Mouse (Mus musculus) liver, embryonic 12.5 days (tissue): ENCODE results near the gene Dtnb. TPM values are rescaled to one million over a fixed set of nuclear protein-coding genes. Genes with fewer than 3 reads are reported as not detected.

Source experiments
- ATAC-seq: fragments of 200-750 bp; cut with Nextera tagmentation; 2 replicates; pipeline ENCODE4 v1.8.0; 2017; ENCODE audit warnings: moderate number of reproducible peaks, mild to moderate bottlenecking, moderate library complexity
- H3K27ac ChIP-seq: fragments of 300-500 bp; sonication (generic); 2 replicates; pipeline ENCODE4 v1.5.1; 2016; ENCODE audit warnings: mild to moderate bottlenecking
- H3K27me3 ChIP-seq: fragments of 300-500 bp; sonication (generic); replicated peaks from 2 replicates; pipeline ENCODE4 v1.6.1; 2016; ENCODE audit warnings: mild to moderate bottlenecking, moderate library complexity
- H3K36me3 ChIP-seq: fragments of 300-500 bp; sonication (generic); 2 replicates; pipeline ENCODE4 v1.6.1; 2016; ENCODE audit warnings: mild to moderate bottlenecking, moderate library complexity
- H3K4me1 ChIP-seq: fragments of 300-500 bp; sonication (generic); 2 replicates; pipeline ENCODE4 v1.6.1; 2016
- H3K4me2 ChIP-seq: fragments of 300-500 bp; sonication (generic); 2 replicates; pipeline ENCODE4 v1.6.1; 2016; ENCODE audit warnings: mild to moderate bottlenecking, moderate library complexity
- H3K4me3 ChIP-seq: fragments of 300-500 bp; sonication (generic); 2 replicates; pipeline ENCODE4 v1.5.1; 2016; ENCODE audit warnings: mild to moderate bottlenecking, moderate library complexity
- H3K9ac ChIP-seq: fragments of 300-500 bp; sonication (generic); 2 replicates; pipeline ENCODE4 v1.6.1; 2016; ENCODE audit warnings: mild to moderate bottlenecking, moderate library complexity
- H3K9me3 ChIP-seq: fragments of 300-500 bp; sonication (generic); replicated peaks from 2 replicates; pipeline ENCODE4 v1.6.1; 2016; ENCODE audit warnings: mild to moderate bottlenecking, moderate library complexity
- WGBS: fragments of 180-500 bp; shearing (Covaris S2); methylation state at CpG from one replicate; pipeline ENCODE4 v1.1.7; 2016; ENCODE audit not compliant: insufficient replicate concordance; 5-methylcytosine and 5-hydroxymethylcytosine counted together
- polyA plus RNA-seq: library from polyadenylated mRNA; unstranded; fragments of >200 nt; fragmentation: Nextera tagmentation; extraction: Ambion mirVana; gene quantifications from 2 replicates; pipeline ENCODE4 v1.2.1, GENCODE M21; 2016

Dtnb gene
- polyA plus RNA-seq, 1 experiment from 2014 or later: 22.6 TPM

DNA sequence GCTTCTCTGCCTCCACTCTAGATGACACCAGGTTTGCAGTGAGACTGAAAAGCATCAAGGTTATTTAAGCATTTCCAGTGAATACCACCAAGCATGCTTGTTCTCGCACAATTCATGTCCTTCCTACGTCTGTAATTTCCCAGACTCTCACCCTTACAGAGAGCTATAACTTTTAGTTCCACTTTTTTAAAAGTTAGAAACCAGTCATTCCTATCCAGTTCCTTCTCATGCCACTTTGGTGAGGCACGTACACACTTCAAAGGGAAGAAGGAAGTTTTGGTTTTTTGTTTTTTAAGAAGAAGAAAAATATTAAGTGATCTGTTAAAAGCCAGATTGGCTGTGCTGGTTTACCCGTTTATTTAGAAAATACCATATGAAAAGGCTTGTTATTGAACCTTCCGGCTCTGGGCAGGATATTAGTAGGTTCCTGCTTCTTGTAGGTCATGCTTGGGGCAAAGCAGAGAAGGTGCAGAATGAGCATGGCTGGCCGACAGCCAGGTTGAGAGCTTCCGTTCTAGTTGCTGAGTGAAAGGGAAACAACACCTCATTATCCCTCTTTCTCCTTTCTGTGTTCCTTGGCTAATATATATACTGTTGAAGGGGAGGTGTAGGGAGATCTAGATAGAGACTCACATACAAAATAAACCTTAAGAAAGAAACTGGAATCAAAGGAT is 173.4 kb downstream of the Dtnb start:
- ATAC-seq: no peak
- Histone ChIP-seq H3K36me3 (no peaks in the 10 kb centered on the region), H3K4me3 (no peak overlapping the region), H3K27me3 (no peaks in the 10 kb centered on the region), H3K27ac (no peak overlapping the region), H3K9ac (no peak overlapping the region), H3K4me1 (no peaks in the 10 kb centered on the region), H3K9me3 (no peaks in the 10 kb centered on the region), H3K4me2 (no peak overlapping the region)
- WGBS: 51% methylated on average over 7 of the region's 7 CpGs

DNA sequence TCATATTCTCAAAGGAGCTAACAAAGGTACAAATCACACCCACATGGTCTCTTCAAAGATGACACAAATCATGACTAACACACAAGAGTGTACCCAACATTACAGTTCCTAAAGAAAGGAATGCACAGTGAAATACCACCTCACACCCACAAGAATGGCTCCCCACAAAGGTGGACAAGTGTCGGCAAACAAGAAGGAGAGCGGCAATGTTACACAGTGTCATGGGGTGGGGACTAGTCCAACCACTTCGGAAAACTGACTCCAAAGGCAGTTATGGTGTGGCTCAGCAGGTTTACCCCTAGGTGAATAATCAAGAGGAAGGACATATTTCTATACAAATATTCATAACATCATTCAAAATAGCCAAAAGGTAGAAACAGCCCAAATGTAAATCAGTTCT is 174.2 kb downstream of the Dtnb start:
- Histone ChIP-seq H3K36me3 (no peaks in the 10 kb centered on the region), H3K9ac (no peak overlapping the region), H3K4me2 (no peak overlapping the region), H3K4me3 (no peak overlapping the region), H3K27ac (no peak overlapping the region), H3K4me1 (no peaks in the 10 kb centered on the region), H3K27me3 (no peaks in the 10 kb centered on the region), H3K9me3 (no peaks in the 10 kb centered on the region)
- ATAC-seq: no peak
- 74% methylated on average over 3 of the region's 3 CpGs for WGBS

DNA sequence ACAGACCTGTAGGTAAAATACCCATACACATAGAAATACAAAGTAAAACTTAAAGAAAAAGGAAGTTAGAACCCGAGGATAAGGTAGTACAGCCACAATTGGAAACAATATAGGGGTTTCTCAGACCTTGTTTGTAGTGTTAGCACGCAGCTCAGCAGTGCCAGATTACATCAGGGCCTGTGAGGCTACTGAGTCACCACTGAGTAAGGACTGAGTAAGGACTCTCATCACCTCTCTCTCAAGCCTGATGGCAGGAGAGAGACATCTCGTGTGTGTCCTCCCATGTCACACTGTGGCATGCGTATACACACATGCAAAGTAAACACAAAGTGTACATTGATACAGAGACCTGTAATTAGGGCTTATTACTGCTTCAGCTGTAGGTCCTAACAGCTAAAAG is 175.4 kb downstream of the Dtnb start:
- Histone ChIP-seq H3K9ac (no peak overlapping the region), H3K4me3 (no peak overlapping the region), H3K4me2 (no peak overlapping the region), H3K9me3 (no peaks in the 10 kb centered on the region), H3K4me1 (no peaks in the 10 kb centered on the region), H3K27ac (no peak overlapping the region), H3K27me3 (no peaks in the 10 kb centered on the region), H3K36me3 (peaks cover 6% of the 10 kb centered on the region)
- 60% methylated on average over 4 of the region's 4 CpGs for WGBS
- ATAC-seq: no peak

DNA sequence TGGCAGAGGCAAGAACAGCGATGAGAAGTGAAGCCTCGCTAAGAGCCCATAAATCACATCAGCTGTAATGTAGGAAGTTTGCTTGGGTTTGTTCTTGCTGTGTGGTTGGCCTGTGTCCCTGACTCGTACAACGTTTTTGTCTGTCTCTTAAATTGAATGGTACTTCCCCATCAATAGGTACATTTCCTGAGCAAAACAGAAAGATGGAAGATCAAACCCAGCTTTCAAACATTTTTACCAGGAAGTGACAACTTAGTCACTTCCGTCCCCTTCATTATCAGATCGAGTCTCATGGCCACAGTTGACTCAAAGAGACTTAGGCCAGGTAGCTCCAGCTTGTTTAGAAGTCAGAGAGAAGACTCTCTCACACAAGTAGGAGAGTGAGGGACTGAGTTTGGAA is 183.3 kb downstream of the Dtnb start:
- peaks cover 6% of the 10 kb centered on the region for H3K36me3 ChIP-seq
- H3K4me3 ChIP-seq: no peak overlapping the region
- no peak overlapping the region for H3K9ac ChIP-seq
- 0 out of 2 replicates have a peak, but pooled peaks cover 3% of the 10 kb centered on the region for H3K4me1 ChIP-seq
- no peak overlapping the region for H3K27ac ChIP-seq
- WGBS: 54% methylated on average over 6 of the region's 6 CpGs
- ATAC-seq: no peak
- no peak overlapping the region for H3K4me2 ChIP-seq
- H3K27me3 ChIP-seq: no peaks in the 10 kb centered on the region
- H3K9me3 ChIP-seq: no peaks in the 10 kb centered on the region

DNA sequence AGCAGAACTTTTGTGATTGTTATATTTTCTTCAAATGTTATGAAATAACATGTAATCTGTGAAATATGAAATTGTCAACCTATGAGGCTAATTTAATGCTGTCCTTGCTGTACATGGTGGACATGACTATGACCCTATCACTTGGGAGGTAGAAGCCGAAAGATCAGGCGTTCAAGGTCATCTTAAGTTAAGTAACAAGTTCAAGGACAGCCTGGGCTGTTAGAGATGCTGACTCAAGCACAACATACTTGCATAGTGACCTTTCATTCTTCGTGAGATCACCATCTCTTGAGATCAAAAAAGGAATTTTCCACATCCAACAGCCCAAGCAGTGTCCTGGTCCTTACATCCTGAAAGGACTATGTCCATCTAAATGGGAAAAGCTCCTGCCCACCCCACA is 184.0 kb downstream of the Dtnb start:
- no peak overlapping the region for H3K4me2 ChIP-seq
- no peak overlapping the region for H3K9ac ChIP-seq
- 0 out of 2 replicates have a peak, but pooled peaks cover 3% of the 10 kb centered on the region for H3K4me1 ChIP-seq
- 74% methylated on average over 3 of the region's 3 CpGs for WGBS
- H3K9me3 ChIP-seq: no peaks in the 10 kb centered on the region
- no peak overlapping the region for H3K4me3 ChIP-seq
- peaks cover 6% of the 10 kb centered on the region for H3K36me3 ChIP-seq
- H3K27ac ChIP-seq: no peak overlapping the region
- ATAC-seq: no peak
- no peaks in the 10 kb centered on the region for H3K27me3 ChIP-seq

DNA sequence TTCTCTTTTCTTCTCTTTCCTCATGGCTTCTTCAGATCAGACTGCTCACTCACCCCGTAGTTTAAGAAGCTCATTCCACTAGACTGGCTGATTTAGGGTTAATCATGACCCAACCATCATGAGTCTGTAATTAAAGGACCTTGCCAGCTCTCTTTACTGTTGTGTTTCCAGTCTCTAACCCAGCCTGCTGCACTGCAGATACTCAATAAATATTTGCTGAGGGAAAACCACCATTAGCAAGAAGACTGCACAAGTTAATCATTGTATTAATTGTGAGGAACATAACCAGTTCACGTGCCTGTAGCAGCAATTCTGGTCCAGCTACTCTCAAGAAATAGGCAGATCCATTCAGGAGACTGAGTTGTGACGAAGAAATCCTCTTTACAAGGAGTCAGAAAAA is 185.9 kb downstream of the Dtnb start:
- no peaks in the 10 kb centered on the region for H3K9me3 ChIP-seq
- H3K36me3 ChIP-seq: no peaks in the 10 kb centered on the region
- no peak overlapping the region for H3K4me3 ChIP-seq
- no peak overlapping the region for H3K4me2 ChIP-seq
- no peak overlapping the region for H3K27ac ChIP-seq
- 0 out of 2 replicates have a peak, but pooled peaks cover 3% of the 10 kb centered on the region for H3K4me1 ChIP-seq
- H3K27me3 ChIP-seq: no peaks in the 10 kb centered on the region
- WGBS: 63% methylated on average over 3 of the region's 3 CpGs
- no peak for ATAC-seq
- H3K9ac ChIP-seq: no peak overlapping the region

DNA sequence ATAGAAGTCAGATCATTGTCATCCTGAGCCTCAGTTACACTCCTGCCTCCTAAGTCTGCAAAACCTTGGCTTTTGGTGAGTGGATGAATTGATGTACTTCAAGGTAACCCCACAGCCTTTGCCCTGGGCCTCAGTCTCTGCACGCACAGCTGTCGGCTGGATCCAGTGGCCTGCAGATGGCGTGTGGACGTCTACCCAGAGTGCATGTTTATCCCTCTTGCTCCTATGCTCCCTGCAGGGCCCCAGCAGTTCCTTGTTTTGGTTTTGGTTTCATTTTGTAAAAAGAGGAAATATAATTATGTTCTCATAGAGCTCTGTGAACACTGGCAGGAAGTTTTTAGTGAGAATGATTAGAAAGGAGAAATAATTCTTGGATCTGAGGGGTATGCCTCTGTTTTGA is 187.2 kb downstream of the Dtnb start:
- H3K4me1 ChIP-seq: 0 out of 2 replicates have a peak, but pooled peaks cover 3% of the 10 kb centered on the region
- peak; percentile 60; the same call in 1 of the 2 replicates for ATAC-seq
- no peaks in the 10 kb centered on the region for H3K9me3 ChIP-seq
- H3K27me3 ChIP-seq: no peaks in the 10 kb centered on the region
- 9% methylated on average over 4 of the region's 4 CpGs for WGBS
- no peaks in the 10 kb centered on the region for H3K36me3 ChIP-seq
- no peak overlapping the region for H3K4me2 ChIP-seq
- no peak overlapping the region for H3K4me3 ChIP-seq
- H3K27ac ChIP-seq: no peak overlapping the region
- no peak overlapping the region for H3K9ac ChIP-seq

DNA sequence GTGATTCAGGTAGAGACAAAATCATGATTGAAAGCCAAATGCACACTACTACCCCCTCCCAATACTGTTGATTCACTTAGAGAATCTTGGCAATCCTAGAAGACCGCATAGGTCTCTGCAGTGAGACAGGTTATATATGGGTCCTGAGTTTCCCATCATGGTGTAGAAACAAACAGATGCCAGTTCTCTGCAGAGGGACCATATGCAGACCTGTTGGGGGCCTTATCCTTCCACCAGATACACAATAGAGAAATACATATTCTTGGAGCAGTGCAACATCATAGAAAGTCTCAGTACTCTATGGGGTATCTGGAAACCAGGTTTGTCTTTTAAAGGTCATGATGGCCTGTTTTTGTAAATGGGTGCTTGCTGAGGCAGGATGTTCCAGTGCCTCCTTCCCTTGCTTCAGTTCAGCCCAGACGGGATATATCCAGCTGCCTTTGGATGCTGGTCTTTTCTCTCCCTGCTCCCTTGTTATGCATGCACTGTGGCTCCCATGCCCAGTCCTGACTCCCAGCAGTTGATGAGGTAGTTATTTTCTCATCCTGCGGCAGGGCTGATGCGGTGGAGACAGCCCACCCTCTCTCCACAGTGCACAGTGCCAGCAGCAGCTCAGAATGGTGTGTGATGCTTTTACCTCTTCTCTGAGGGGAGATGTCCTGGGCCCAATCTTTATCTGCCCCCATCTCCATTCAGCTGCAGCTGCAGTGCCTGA is 188.9 kb downstream of the Dtnb start:
- H3K4me1 ChIP-seq: 0 out of 2 replicates have a peak, but pooled peaks cover 3% of the 10 kb centered on the region
- H3K9ac ChIP-seq: no peak overlapping the region
- H3K9me3 ChIP-seq: no peaks in the 10 kb centered on the region
- 75% methylated on average over 4 of the region's 4 CpGs for WGBS
- H3K4me2 ChIP-seq: no peak overlapping the region
- H3K27me3 ChIP-seq: no peaks in the 10 kb centered on the region
- H3K4me3 ChIP-seq: no peak overlapping the region
- H3K27ac ChIP-seq: no peak overlapping the region
- H3K36me3 ChIP-seq: no peaks in the 10 kb centered on the region
- no peak for ATAC-seq

DNA sequence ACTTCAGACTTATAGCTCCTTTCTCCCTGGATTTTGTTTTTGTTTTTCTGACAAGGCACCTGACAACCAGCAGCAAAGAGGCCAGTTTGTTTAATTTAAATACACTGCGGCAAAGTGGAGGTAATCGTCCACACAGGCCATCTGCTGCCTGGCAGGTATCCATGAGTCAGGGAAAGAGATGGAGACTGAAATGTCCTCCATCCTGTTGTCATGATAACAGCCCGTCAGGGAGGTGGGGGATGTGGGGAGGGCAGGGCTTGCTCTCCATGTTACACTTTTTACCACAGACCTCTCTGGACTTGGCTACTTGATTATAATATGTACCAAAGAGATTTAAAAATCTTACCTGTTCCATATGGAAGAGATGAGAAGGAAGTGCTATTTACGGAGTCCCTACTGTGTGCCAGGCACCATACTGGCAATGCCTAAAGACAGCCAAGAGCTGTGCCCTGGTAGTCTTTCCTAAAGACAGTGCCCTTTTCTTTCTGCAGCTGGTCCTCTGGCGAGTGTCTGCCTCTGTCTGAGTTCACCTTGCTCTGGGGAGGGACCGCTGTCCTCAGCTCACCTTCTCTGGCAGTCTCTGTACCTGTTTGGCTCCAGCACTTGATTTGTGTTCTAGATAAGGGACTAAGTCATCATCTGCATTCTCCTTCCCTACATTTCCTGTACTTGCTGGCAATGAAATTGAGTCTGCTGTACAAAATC is 189.6 kb downstream of the Dtnb start:
- no peak overlapping the region for H3K4me3 ChIP-seq
- H3K27ac ChIP-seq: no peak overlapping the region
- H3K9ac ChIP-seq: no peak overlapping the region
- 0 out of 2 replicates have a peak, but pooled peaks cover 3% of the 10 kb centered on the region for H3K4me1 ChIP-seq
- no peak for ATAC-seq
- H3K27me3 ChIP-seq: no peaks in the 10 kb centered on the region
- no peak overlapping the region for H3K4me2 ChIP-seq
- H3K36me3 ChIP-seq: no peaks in the 10 kb centered on the region
- WGBS: 66% methylated on average over 6 of the region's 6 CpGs
- H3K9me3 ChIP-seq: no peaks in the 10 kb centered on the region

DNA sequence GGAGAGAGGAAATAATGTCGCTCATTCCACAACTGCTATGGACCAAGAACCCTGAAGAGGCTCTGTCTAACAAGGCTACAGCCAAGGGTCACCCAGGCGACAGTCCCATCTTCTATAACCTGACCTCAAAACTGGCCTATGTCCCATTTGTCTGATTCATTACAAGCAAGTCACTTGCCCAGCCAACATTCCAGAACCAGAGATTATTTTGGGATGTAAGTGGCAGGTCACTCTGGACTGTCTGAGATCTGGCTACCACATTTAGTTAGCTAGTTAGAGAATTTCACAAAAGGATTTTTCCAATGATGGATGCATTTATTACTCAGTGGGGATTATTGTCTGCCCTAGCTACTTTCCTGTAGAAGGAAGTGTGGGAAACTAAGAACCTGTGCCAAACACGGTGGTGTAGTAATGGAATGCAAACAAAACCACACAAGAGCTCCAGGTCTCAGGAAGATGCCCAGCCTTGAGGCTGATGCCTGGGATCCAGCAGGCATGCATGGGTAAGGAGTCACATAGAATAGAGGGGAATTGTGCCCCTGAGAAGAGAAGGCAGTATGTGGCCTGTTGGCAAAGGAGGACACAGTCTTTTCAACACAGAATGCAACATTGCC is 192.1 kb downstream of the Dtnb start:
- no peak overlapping the region for H3K27ac ChIP-seq
- 55% methylated on average over 3 of the region's 3 CpGs for WGBS
- no peak overlapping the region for H3K9ac ChIP-seq
- H3K4me1 ChIP-seq: 0 out of 2 replicates have a peak, but pooled peaks cover 2% of the 10 kb centered on the region
- H3K36me3 ChIP-seq: no peaks in the 10 kb centered on the region
- ATAC-seq: no peak
- H3K9me3 ChIP-seq: no peaks in the 10 kb centered on the region
- H3K27me3 ChIP-seq: no peaks in the 10 kb centered on the region
- no peak overlapping the region for H3K4me3 ChIP-seq
- H3K4me2 ChIP-seq: no peak overlapping the region

DNA sequence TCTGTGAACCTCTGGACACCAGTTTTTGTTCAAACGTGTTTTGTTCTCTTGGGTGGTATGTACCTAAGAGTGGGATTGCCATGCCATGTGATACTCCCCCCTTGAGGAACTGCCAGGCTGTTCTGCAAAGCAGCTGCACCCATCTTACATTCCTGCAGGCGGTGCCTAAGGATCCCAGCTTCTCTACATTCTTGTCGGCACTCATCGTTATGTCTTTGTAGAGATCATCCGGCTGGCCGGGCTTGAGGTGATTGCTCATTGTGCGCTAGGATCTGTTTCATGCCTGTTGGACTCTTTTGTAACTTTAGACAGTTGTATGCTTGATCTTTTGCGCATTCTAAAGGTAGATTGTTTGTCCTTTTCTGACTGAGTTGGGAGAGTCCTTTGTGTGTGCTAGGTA is 195.2 kb downstream of the Dtnb start:
- H3K27me3 ChIP-seq: no peaks in the 10 kb centered on the region
- H3K4me3 ChIP-seq: no peak overlapping the region
- no peaks in the 10 kb centered on the region for H3K36me3 ChIP-seq
- no peak overlapping the region for H3K27ac ChIP-seq
- no peaks in the 10 kb centered on the region for H3K9me3 ChIP-seq
- no peaks in the 10 kb centered on the region for H3K4me1 ChIP-seq
- ATAC-seq: no peak
- H3K4me2 ChIP-seq: no peak overlapping the region
- H3K9ac ChIP-seq: no peak overlapping the region
- 77% methylated on average over 8 of the region's 8 CpGs for WGBS

DNA sequence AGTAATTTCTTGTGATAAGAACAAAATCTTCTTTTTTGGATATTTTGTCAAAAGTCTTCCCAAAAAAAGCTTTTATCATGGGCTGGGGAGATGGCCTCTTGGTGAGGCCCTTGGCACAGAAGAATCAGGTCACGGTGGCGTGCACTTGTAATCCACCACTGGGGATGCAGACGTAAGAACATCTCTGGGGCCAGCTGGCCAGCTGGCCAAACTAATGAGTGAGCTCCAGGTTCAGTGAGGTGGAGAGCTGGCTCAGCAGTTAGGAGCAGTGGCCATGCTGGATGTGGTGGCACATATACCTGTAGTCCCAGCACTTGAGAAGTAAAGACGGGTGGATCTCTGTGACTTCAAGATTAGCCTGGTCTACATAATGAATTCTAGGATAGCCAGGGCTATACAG is 196.2 kb downstream of the Dtnb start:
- no peak overlapping the region for H3K4me2 ChIP-seq
- no peaks in the 10 kb centered on the region for H3K27me3 ChIP-seq
- H3K9ac ChIP-seq: no peak overlapping the region
- no peak overlapping the region for H3K4me3 ChIP-seq
- WGBS: 76% methylated on average over 4 of the region's 4 CpGs
- H3K4me1 ChIP-seq: no peaks in the 10 kb centered on the region; the same call in 1 of the 2 replicates
- H3K9me3 ChIP-seq: no peaks in the 10 kb centered on the region
- H3K27ac ChIP-seq: no peak overlapping the region
- no peaks in the 10 kb centered on the region for H3K36me3 ChIP-seq
- no peak for ATAC-seq
